Mouse (Mus musculus) bone marrow macrophage, adult 2 months (primary cell): ENCODE measurements around the gene Sft2d1. TPM values are rescaled to one million over a fixed set of nuclear protein-coding genes. Genes with fewer than 3 reads are reported as not detected.

ENCODE experiments used
- H3K27ac ChIP-seq: 2 replicates; pipeline ENCODE4 v1.5.1; 2012; ENCODE audit warnings: low read depth, low read length; ENCODE audit not compliant: insufficient read depth
- H3K4me1 ChIP-seq: 2 replicates; pipeline ENCODE4 v1.6.1; 2012; ENCODE audit warnings: low read length; ENCODE audit not compliant: control insufficient read depth, insufficient read depth
- H3K4me3 ChIP-seq: 2 replicates; pipeline ENCODE4 v1.5.1; 2012; ENCODE audit warnings: mild to moderate bottlenecking, low read length, moderate library complexity; ENCODE audit not compliant: insufficient read depth
- CTCF ChIP-seq: IDR thresholded peaks from 2 replicates; pipeline ENCODE4 v1.5.1; 2012; ENCODE audit warnings: low read depth, mild to moderate bottlenecking, low read length, moderate library complexity
- POLR2A ChIP-seq: IDR thresholded peaks from 2 replicates; pipeline ENCODE4 v1.6.1; 2012; ENCODE audit warnings: mild to moderate bottlenecking, low read depth, low read length, borderline replicate concordance
- polyA plus RNA-seq: library from polyadenylated mRNA; stranded (reverse); fragments of >200 nt; gene quantifications from 2 replicates; pipeline ENCODE4 v1.2.4, GENCODE M21; 2012; ENCODE audit not compliant: missing spikeins, insufficient read depth, insufficient read length

The Sft2d1 gene
- polyA plus RNA-seq, 1 experiment = 161 TPM

DNA sequence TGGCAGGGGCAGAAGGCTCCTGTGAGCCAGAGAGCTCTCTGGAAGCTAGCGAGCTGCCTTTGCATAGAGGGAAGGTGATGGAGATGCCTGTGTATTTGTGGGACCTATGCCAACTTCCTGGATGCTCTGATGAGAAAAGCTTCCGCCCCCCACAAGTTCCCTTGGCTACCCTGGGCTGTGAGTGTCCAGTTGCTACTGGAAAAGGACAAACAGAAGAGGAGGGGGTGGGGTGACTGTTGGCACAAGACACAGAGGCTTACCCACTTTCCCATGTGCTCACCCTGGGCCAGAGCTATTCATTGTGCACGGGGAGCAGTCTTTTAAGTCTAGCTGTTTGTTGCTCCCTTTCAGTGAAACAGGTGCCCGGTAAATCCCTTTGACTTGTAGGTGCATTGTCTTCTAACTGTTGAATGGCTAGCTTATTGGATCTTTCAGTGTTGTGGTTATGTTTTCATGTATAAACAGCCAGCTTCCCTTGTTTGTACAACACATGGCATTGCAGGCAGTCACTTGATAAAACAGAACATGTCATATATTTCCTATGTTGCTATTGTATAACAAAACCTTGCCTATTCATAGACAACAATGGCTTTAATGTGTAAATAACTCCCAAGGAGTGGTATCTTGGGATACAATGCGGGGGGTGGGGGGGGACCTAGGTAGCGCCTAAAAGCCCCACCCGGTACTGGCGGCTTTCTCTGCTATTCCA, 28.9 kb downstream of the Sft2d1 start:
- no peak overlapping the region for H3K4me3 ChIP-seq
- no peak for TF ChIP-seq CTCF
- no peak for TF ChIP-seq POLR2A
- no peak overlapping the region for H3K27ac ChIP-seq
- no peaks in the 10 kb centered on the region for H3K4me1 ChIP-seq

DNA sequence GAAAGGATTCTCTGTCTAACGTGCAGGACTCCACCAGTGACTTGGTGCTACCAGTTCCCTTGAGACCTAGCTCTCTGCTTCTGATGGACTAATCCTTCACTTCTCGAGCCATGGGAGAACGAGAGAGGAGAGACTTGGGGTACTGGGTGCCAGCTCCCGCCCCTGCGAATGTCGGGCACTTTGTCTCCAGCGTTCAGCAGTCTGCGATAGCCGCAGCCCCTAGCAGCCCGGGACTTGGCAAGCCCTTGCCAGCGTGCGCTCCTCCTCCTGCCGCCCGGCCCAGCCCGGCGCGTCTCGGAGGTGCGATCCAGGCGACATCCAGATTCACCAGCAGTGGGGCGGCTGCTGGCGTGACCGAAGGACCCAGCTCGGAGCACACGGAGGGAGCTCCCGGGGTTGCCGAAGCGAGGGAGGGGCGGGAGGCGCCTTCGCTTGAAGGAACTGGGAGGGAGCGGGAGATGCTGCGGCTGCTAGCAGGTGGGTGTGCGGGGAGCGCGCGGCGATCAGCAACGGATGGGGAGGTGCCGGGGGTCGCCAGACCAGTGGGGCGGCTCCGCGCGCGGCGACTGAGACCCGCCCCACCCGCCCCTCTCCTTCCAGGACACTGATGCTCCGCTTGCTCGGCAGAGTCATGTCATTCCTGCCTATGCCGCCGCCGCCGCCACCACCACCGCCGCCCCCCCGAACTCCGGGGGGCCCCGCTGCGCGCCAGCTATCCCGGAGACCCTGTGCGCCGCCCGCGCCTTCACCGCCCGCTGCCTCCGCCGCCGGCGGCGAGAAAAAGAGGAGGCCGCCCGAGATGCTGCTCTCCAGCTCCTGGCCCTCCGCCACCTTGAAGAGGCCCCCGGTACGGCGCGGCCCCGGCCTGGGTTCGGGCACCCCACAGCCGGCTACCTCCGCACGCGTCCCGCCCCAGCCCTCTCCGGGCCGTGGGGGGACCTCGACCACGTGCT, 29.8 kb downstream of the Sft2d1 start:
- H3K27ac ChIP-seq = no peak overlapping the region
- no peaks in the 10 kb centered on the region for H3K4me1 ChIP-seq
- TF ChIP-seq POLR2A (no peak), CTCF (no peak)
- peak overlapping the region; percentile 40 for H3K4me3 ChIP-seq

DNA sequence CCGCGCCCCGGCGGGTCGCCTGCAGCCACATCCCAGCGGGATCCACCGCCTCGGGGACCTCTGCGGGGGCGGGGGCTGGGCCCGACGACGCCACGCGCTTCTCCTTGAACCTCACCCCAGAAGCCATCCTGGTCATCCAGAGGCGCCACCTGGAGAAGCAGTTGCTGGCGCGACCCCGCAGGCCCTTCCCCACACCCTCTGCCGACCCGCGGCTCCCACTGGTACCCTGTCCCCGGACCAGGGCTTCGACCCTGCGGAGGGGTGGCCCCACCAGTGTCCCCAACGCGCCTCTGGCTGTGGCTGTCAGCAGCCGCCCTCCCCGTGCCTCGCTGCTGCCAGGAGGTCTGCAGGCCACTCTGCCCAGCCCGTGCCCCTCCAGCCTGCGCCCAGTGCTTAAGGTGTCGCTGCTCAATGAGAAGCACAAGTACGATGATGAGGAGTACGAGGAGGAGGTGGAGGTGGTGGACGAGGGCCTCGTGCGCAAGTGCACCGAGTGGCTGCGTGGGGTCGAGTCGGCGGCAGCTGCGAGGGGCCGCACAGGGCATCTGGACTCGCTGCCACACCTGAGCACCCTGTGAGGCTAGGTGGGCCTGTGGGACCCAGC, 30.6 kb downstream of the Sft2d1 start:
- Histone ChIP-seq H3K27ac (no peak overlapping the region), H3K4me3 (peak overlapping the region; percentile 40), H3K4me1 (no peaks in the 10 kb centered on the region)
- TF ChIP-seq CTCF (no peak), POLR2A (no peak)

DNA sequence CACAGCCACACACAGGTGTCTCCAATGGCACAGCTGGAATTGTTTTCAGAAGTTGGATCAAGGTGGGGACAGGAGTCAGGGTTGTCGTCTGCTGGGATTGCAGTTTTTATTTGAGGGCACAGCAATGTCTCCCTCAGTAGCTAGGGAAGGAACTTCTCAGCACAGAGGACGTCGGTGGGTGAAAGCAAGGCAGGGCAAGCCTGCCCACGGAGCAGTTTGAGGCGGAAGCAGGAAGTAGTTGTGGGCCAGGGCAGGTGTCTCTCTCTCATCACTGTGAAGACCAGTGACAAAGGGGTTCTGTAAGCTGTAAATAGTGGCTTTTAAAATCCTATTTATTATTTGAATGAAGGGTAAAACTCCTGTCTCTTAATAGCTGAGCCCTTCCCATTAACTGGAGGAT, 31.8 kb downstream of the Sft2d1 start:
- H3K4me1 ChIP-seq = no peaks in the 10 kb centered on the region
- TF ChIP-seq POLR2A (no peak), CTCF (no peak)
- no peak overlapping the region for H3K4me3 ChIP-seq
- no peak overlapping the region for H3K27ac ChIP-seq

GRCm38 (mm10) chr17:8343416-8343815, 32.5 kb downstream of the Sft2d1 start:
- TF ChIP-seq POLR2A = no peak
- no peak for TF ChIP-seq CTCF
- no peak overlapping the region for H3K4me3 ChIP-seq
- H3K27ac ChIP-seq = no peak overlapping the region
- H3K4me1 ChIP-seq = no peaks in the 10 kb centered on the region

GRCm38 (mm10) chr17:8347765-8348285, 36.9 kb downstream of the Sft2d1 start:
- Histone ChIP-seq H3K4me1 (no peaks in the 10 kb centered on the region), H3K27ac (no peak overlapping the region), H3K4me3 (no peak overlapping the region)
- TF ChIP-seq POLR2A (no peak), CTCF (no peak)

- H3K4me1 ChIP-seq = no peaks in the 10 kb centered on the region
- TF ChIP-seq POLR2A (no peak), CTCF (no peak)
- no peak overlapping the region for H3K27ac ChIP-seq
- no peak overlapping the region for H3K4me3 ChIP-seq
Observed at GRCm38 (mm10) chr17:8348941-8349340, 38.0 kb downstream of the Sft2d1 start.

DNA sequence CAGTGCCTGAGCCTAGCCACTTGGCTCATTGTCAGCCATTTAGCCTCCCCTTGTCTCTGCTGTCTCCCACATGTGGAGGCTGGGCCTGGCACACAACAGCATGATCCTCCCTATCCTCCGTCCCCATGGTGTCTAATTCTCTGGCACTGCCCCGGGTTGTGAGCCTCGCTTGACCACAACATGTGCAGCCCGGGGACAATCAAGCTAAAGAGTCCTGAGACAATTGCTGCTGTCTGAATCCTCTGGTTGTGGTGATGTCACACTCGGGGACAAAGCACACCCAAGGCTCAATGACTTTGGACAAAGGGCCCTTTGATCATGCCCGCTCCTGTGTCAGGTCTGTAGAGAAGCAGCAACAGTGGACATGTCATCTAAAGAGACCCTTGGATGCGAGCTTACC, 40.2 kb downstream of the Sft2d1 start:
- no peak overlapping the region for H3K4me3 ChIP-seq
- TF ChIP-seq CTCF (no peak), POLR2A (no peak)
- H3K4me1 ChIP-seq = no peaks in the 10 kb centered on the region
- H3K27ac ChIP-seq = no peak overlapping the region

GRCm38 (mm10) chr17:8355692-8356091, 44.8 kb downstream of the Sft2d1 start, which contains the start of gene T2:
Gene T2, plus strand, starts transcription at chr17:8355992.
- TF ChIP-seq CTCF = no peak
- TF ChIP-seq POLR2A = no peak
- Histone ChIP-seq H3K27ac (no peak within 1 kb of the TSS), H3K4me1 (no peaks in the 10 kb centered on the region), H3K4me3 (no peak within 1 kb of the TSS)
